Mouse (Mus musculus) erythroblast, embryonic 14.5 days (primary cell): ENCODE data around the gene Zc3hav1l. TPM values are rescaled to one million over a fixed set of nuclear protein-coding genes. Genes with fewer than 3 reads are reported as not detected.
A peak's percentile ranks its signal among the peaks of the same experiment; 100 is the strongest.

Source experiments
- H3K27me3 ChIP-seq: 2 replicates; pipeline ENCODE4 v1.6.1; 2012; ENCODE audit warnings: inconsistent platforms; ENCODE audit not compliant: control insufficient read depth
- H3K36me3 ChIP-seq: 2 replicates; pipeline ENCODE4 v1.6.1; 2012; ENCODE audit warnings: mild to moderate bottlenecking, inconsistent platforms; ENCODE audit not compliant: control insufficient read depth
- H3K4me1 ChIP-seq: 2 replicates; pipeline ENCODE4 v1.6.1; 2012; ENCODE audit warnings: inconsistent platforms; ENCODE audit not compliant: control insufficient read depth
- H3K4me3 ChIP-seq: replicated peaks from 2 replicates; pipeline ENCODE3; 2012; ENCODE audit warnings: moderate library complexity, mild to moderate bottlenecking, inconsistent platforms
- H3K9me3 ChIP-seq: 2 replicates; pipeline ENCODE4 v1.6.1; 2012; ENCODE audit warnings: low read length, inconsistent platforms, mixed read lengths; ENCODE audit not compliant: control insufficient read depth
- GATA1 ChIP-seq: IDR thresholded peaks from 2 replicates; pipeline ENCODE4 v1.6.1; 2012; ENCODE audit warnings: low read length, inconsistent platforms, mixed read lengths
- TAL1 ChIP-seq: IDR thresholded peaks from 3 replicates; pipeline ENCODE4 v1.6.1; 2012; ENCODE audit warnings: low read length, inconsistent platforms, mixed read lengths
- polyA plus RNA-seq: library from polyadenylated mRNA; stranded (reverse); fragments of >175 nt; gene quantifications from 2 replicates; pipeline ENCODE4 v1.2.3, GENCODE M21; 2012

Gene Zc3hav1l
- 0.07 and 0.11 TPM in 2 replicates for polyA plus RNA-seq

GRCm38 (mm10) chr6:38298761-38299401 lies at the start of gene Zc3hav1l:
TSS of gene Zc3hav1l (minus strand) at chr6:38299259.
- TF ChIP-seq GATA1 (no peak), TAL1 (no peak)
- Histone ChIP-seq H3K9me3 (0 out of 2 replicates have a peak, but pooled peaks cover 2% of the 10 kb centered on the region), H3K4me1 (peaks cover 24% of the 10 kb centered on the region), H3K27me3 (peaks cover 6% of the 10 kb centered on the region; the same call in 1 of the 2 replicates), H3K4me3 (peak within 1 kb of the TSS; percentile 84), H3K36me3 (peaks cover 38% of the 10 kb centered on the region)

DNA sequence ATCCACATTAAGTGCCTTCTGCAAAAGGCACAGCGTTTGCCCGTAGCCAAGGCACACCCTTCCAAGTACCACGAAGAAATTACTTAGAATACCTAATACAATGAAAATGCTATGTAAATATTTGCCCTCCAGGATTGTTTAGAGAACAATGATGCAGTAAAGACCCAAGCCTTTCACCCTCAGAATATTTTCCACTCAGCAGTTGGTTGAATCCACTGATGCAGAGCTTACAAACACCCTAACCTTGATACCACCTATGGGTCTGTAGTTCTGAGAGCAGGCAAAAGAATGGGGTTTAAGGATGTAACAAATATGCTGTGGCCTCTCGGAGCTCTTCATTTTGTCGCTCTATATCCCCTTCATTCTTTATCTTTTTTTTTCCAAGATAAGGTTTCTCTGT lies 48.8 kb upstream of the Zc3hav1l start:
- peaks cover 90% of the 10 kb centered on the region for H3K4me1 ChIP-seq
- no peaks in the 10 kb centered on the region for H3K27me3 ChIP-seq
- TF ChIP-seq GATA1 (no peak), TAL1 (no peak)
- no peaks in the 10 kb centered on the region for H3K9me3 ChIP-seq
- H3K36me3 ChIP-seq: peaks cover 92% of the 10 kb centered on the region
- peak overlapping the region; percentile 35 for H3K4me3 ChIP-seq

DNA sequence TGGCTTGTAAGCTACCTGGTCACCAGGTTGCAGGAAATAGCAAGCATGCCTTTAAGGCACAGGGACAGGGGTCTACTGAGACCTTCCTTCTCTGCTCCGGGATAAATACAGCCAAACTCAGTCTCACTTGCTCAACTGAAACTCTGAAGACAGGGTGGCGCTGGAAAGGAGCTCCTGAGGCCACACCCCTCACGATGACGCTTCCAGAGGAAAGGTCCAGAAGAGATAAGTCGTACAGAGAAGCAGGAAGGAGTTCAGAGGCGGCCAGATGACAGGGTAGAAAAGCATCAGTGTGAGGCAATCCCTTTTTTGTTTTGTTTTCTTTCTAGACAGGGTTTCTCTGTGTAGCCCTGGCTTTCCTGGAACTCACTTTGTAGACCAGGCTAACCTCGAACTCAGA lies 46.7 kb upstream of the Zc3hav1l start:
- Histone ChIP-seq H3K36me3 (peaks cover 77% of the 10 kb centered on the region), H3K4me3 (peak overlapping the region; percentile 65), H3K9me3 (no peaks in the 10 kb centered on the region), H3K4me1 (peaks cover 93% of the 10 kb centered on the region), H3K27me3 (no peaks in the 10 kb centered on the region)
- TF ChIP-seq TAL1 (no peak), GATA1 (peak; percentile 88)

GRCm38 (mm10) chr6:38344006-38344670 lies 45.1 kb upstream of the Zc3hav1l start:
- TF ChIP-seq GATA1 (no peak), TAL1 (no peak)
- Histone ChIP-seq H3K4me3 (peak overlapping the region; percentile 65), H3K36me3 (peaks cover 77% of the 10 kb centered on the region), H3K4me1 (peaks cover 93% of the 10 kb centered on the region), H3K9me3 (no peaks in the 10 kb centered on the region), H3K27me3 (no peaks in the 10 kb centered on the region)

GRCm38 (mm10) chr6:38343581-38343980 lies 44.5 kb upstream of the Zc3hav1l start:
- Histone ChIP-seq H3K36me3 (peaks cover 77% of the 10 kb centered on the region), H3K4me1 (peaks cover 93% of the 10 kb centered on the region), H3K27me3 (no peaks in the 10 kb centered on the region), H3K4me3 (peak overlapping the region; percentile 65), H3K9me3 (no peaks in the 10 kb centered on the region)
- no peak for TF ChIP-seq TAL1
- no peak for TF ChIP-seq GATA1

- peak overlapping the region; percentile 65 for H3K4me3 ChIP-seq
- H3K36me3 ChIP-seq: peaks cover 80% of the 10 kb centered on the region
- no peaks in the 10 kb centered on the region for H3K9me3 ChIP-seq
- TF ChIP-seq GATA1 (no peak), TAL1 (no peak)
- peaks cover 94% of the 10 kb centered on the region for H3K4me1 ChIP-seq
- no peaks in the 10 kb centered on the region for H3K27me3 ChIP-seq
Measured at GRCm38 (mm10) chr6:38342666-38342992, 43.6 kb upstream of the Zc3hav1l start.

DNA sequence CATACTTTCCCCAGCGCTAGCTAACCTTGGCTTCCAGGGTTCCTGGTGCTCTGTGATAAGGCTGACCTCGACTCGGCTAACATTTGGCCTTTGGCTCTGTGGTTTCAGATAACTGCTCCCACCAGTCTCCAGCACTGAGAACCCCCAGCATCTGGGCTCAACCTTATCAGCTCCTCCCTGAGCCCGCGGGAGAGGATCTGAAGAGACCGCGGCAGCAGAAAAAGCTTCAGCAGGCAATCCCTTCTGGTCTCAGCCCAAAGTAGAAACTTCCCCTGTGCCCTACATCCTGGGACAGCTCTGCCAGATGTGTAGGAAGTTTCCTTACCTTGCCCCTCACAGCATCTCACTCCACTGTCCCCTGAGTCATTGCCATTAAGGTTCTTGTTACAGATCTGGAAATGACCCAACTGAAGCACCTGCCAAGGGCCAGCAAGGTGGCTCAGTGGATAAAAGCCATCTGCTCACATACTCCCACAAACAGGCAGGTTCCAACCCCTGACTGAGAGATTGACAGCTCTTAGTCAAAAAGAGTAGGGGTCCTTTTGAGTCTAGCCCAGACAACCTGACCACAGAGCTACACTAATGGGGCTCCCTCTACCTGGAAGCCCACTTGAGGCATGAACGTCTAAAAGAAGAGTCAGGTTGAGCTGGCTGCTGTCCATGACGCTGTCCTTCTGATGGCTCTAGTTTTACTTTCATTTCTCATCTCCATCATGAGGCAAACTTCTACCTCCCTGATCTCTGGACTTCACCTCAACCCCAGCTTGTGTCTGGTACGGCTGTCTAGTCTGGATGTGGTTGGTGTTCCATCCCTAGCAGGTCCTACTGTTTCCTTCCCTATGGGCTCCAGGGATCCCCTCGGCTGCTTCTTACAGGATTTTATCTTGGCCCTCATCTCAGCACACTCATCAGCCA lies 42.9 kb upstream of the Zc3hav1l start:
- Histone ChIP-seq H3K9me3 (no peaks in the 10 kb centered on the region), H3K4me3 (peak overlapping the region; percentile 65), H3K4me1 (peaks cover 90% of the 10 kb centered on the region), H3K36me3 (peaks cover 80% of the 10 kb centered on the region), H3K27me3 (no peaks in the 10 kb centered on the region)
- TF ChIP-seq TAL1 (peak; percentile 81), GATA1 (peak; percentile 95)

DNA sequence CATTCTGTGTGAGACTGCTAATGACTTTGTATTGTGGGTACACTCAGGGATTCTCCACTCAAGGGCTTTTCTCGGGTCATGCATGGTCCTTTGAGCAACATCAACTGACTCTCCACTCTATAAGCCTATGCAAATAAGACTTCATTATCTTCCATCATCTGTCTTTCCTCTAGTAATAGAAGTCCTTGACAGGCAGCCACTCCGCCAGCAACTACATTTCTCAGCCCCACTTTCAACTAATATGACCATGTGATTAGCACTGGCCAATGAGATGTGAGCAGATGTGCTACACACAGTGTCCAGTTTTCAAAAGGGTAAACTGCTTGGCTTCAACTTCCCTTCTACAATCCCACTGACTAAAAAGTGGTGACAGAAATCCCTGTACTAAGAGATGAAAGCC lies 40.0 kb upstream of the Zc3hav1l start:
- peaks cover 85% of the 10 kb centered on the region for H3K36me3 ChIP-seq
- H3K27me3 ChIP-seq: no peaks in the 10 kb centered on the region
- H3K4me3 ChIP-seq: peak overlapping the region; percentile 17
- H3K4me1 ChIP-seq: peaks cover 61% of the 10 kb centered on the region
- TF ChIP-seq TAL1 (no peak), GATA1 (no peak)
- no peaks in the 10 kb centered on the region for H3K9me3 ChIP-seq

- Histone ChIP-seq H3K4me1 (peaks cover 50% of the 10 kb centered on the region), H3K9me3 (no peaks in the 10 kb centered on the region), H3K4me3 (no peak overlapping the region), H3K36me3 (peaks cover 85% of the 10 kb centered on the region), H3K27me3 (no peaks in the 10 kb centered on the region)
- TF ChIP-seq GATA1: no peak
- TF ChIP-seq TAL1: no peak
Measured at GRCm38 (mm10) chr6:38337951-38338350, 38.9 kb upstream of the Zc3hav1l start.
